Mouse (Mus musculus): ENCODE measurements around the gene Spred1. TPM values are rescaled to one million over a fixed set of nuclear protein-coding genes. Genes with fewer than 3 reads are reported as not detected.

Spred1 gene
- polyA plus RNA-seq, 1 experiment, result 4.0 TPM

DNA sequence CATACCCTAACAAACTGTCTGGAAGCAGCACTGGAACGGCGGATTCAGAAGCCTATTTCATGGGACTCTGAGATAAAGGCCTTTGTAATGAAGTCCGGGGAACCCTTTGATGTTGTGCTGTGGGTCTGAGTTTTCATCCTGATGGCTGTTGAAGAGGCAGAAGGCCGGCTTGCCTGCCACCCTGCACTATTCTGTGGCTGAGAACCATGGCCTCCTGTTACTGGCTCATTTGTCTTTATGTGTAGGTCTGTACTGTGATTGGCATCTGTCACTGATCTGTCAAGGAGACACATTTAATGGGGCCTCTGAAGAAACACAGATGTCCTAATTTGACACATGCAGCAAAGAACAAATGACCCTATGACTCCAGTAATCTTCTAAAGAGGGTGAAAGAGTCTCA, 17.7 kb upstream of the Spred1 start:
- TF ChIP-seq POLR2A (IDR thresholded peaks at IDR 0.05; ENCODE audit: control insufficient read depth, extremely low read depth, insufficient read depth, low read length, poor library complexity), result no peak
- TF ChIP-seq CTCF (IDR thresholded peaks at IDR 0.05; ENCODE audit: borderline replicate concordance, control insufficient read depth, extremely low read depth, insufficient read depth, low read length, poor library complexity), result no peak
- Histone ChIP-seq H3K27ac (ENCODE audit: control insufficient read depth, insufficient read depth, low read length) (no peak overlapping the region), H3K4me3 (ENCODE audit: control insufficient read depth, insufficient read depth, low read length) (no peak overlapping the region), H3K4me1 (replicated peaks; ENCODE audit: control insufficient read depth, insufficient read depth, low read length) (peaks cover 4% of the 10 kb centered on the region; the same call in 1 of the 2 replicates), H3K36me3 (ENCODE audit: control insufficient read depth, insufficient read depth, low read length) (no peaks in the 10 kb centered on the region), H3K27me3 (ENCODE audit: control insufficient read depth, insufficient read depth, low read length) (no peaks in the 10 kb centered on the region)
- DNase-seq, result no peak
- WGBS, result 88% methylated on average over 4 of the region's 4 CpGs

GRCm38 (mm10) chr2:117105407-117105806, 15.8 kb upstream of the Spred1 start:
- Histone ChIP-seq H3K4me1 (replicated peaks; ENCODE audit: control insufficient read depth, insufficient read depth, low read length) (peaks cover 4% of the 10 kb centered on the region; the same call in 1 of the 2 replicates), H3K27ac (ENCODE audit: control insufficient read depth, insufficient read depth, low read length) (no peak overlapping the region), H3K36me3 (ENCODE audit: control insufficient read depth, insufficient read depth, low read length) (no peaks in the 10 kb centered on the region), H3K27me3 (ENCODE audit: control insufficient read depth, insufficient read depth, low read length) (no peaks in the 10 kb centered on the region), H3K4me3 (ENCODE audit: control insufficient read depth, insufficient read depth, low read length) (no peak overlapping the region)
- 7% methylated on average over 7 of the region's 7 CpGs for WGBS
- no peak for DNase-seq
- TF ChIP-seq CTCF (IDR thresholded peaks at IDR 0.05; ENCODE audit: borderline replicate concordance, control insufficient read depth, extremely low read depth, insufficient read depth, low read length, poor library complexity) (no peak), POLR2A (IDR thresholded peaks at IDR 0.05; ENCODE audit: control insufficient read depth, extremely low read depth, insufficient read depth, low read length, poor library complexity) (no peak)

DNA sequence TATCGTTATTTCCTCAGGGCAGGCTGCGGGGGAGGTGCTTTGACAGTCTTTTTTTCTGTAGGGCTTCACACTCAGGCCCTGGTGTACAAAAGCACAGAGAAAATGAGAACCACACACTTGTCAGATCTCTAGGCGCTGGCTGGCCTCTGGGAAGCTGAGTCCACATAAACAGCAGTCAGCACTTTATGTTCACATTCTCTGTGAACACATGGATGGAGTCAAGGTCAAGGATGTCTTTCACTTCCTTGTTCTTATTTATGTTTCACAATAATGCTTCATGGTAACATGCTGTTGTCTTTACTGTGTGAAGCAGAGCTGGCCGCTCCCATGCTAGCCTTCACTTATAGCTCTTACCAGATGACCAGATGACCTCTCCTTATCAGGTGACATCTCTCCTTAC, 13.1 kb upstream of the Spred1 start:
- no peaks in the 10 kb centered on the region for H3K36me3 ChIP-seq (ENCODE audit: control insufficient read depth, insufficient read depth, low read length)
- peaks cover 4% of the 10 kb centered on the region; the same call in 1 of the 2 replicates for H3K4me1 ChIP-seq (replicated peaks; ENCODE audit: control insufficient read depth, insufficient read depth, low read length)
- H3K4me3 ChIP-seq (ENCODE audit: control insufficient read depth, insufficient read depth, low read length), result no peak overlapping the region
- no peaks in the 10 kb centered on the region for H3K27me3 ChIP-seq (ENCODE audit: control insufficient read depth, insufficient read depth, low read length)
- no peak for TF ChIP-seq POLR2A (IDR thresholded peaks at IDR 0.05; ENCODE audit: control insufficient read depth, extremely low read depth, insufficient read depth, low read length, poor library complexity)
- TF ChIP-seq CTCF (IDR thresholded peaks at IDR 0.05; ENCODE audit: borderline replicate concordance, control insufficient read depth, extremely low read depth, insufficient read depth, low read length, poor library complexity), result no peak
- DNase-seq, result no peak
- H3K27ac ChIP-seq (ENCODE audit: control insufficient read depth, insufficient read depth, low read length), result no peak overlapping the region
- 76% methylated on average over 4 of the region's 4 CpGs for whole genome bisulfite sequencing

DNA sequence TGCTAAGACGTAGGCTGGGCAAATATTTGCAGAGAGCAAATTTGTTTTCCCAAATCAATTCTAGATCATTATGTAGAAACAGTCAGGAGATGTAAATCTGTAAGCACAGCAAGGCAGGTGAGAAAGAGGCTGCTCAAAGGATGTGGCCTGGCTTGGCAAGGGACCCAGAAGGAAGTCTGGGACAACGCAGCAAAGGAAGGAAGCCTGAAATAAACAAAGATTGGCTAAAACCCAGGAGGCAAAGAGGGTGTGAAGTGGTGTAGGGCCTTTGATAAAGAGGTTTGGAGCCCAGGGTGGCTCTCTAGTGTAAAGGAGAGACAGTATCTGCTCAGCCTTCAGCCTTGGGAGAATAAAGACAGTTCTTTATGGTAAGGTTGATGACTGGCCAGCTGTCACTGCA, 11.9 kb upstream of the Spred1 start:
- Histone ChIP-seq H3K27ac (ENCODE audit: control insufficient read depth, insufficient read depth, low read length) (no peak overlapping the region), H3K4me3 (ENCODE audit: control insufficient read depth, insufficient read depth, low read length) (no peak overlapping the region), H3K27me3 (ENCODE audit: control insufficient read depth, insufficient read depth, low read length) (no peaks in the 10 kb centered on the region), H3K36me3 (ENCODE audit: control insufficient read depth, insufficient read depth, low read length) (no peaks in the 10 kb centered on the region), H3K4me1 (replicated peaks; ENCODE audit: control insufficient read depth, insufficient read depth, low read length) (peaks cover 4% of the 10 kb centered on the region; the same call in 1 of the 2 replicates)
- no peak for DNase-seq
- TF ChIP-seq POLR2A (IDR thresholded peaks at IDR 0.05; ENCODE audit: control insufficient read depth, extremely low read depth, insufficient read depth, low read length, poor library complexity) (no peak), CTCF (IDR thresholded peaks at IDR 0.05; ENCODE audit: borderline replicate concordance, control insufficient read depth, extremely low read depth, insufficient read depth, low read length, poor library complexity) (no peak)
- WGBS, result 41% methylated on average over 2 of the region's 2 CpGs

DNA sequence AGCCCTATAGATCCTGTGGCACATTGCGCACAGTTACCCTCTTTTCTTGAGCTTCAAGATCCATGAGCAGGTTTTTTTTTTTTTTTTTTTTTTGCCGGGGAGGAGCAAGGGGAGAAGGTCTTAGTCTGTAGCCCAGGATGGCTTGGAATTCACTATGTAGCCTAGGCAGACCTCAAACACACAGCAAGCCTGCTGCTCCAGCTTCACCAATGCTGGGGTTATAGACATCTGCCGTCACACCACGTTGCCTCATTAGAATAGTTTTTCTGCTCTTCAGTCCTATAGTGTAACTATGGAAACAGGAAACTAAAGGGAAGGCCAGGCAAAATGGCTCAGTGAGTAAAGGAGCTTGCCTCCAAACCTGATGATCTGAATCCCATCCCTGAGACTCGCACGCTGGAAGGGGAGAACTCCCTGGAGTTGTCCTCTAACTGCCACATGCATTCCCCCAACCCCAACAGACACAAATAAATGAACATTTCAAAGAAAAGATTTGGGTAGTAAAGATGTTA, 10.8 kb upstream of the Spred1 start:
- H3K27ac ChIP-seq (ENCODE audit: control insufficient read depth, insufficient read depth, low read length), result no peak overlapping the region
- TF ChIP-seq POLR2A (IDR thresholded peaks at IDR 0.05; ENCODE audit: control insufficient read depth, extremely low read depth, insufficient read depth, low read length, poor library complexity) (no peak), CTCF (IDR thresholded peaks at IDR 0.05; ENCODE audit: borderline replicate concordance, control insufficient read depth, extremely low read depth, insufficient read depth, low read length, poor library complexity) (no peak)
- no peaks in the 10 kb centered on the region for H3K27me3 ChIP-seq (ENCODE audit: control insufficient read depth, insufficient read depth, low read length)
- WGBS, result 92% methylated on average over 6 of the region's 6 CpGs
- H3K4me3 ChIP-seq (ENCODE audit: control insufficient read depth, insufficient read depth, low read length), result no peak overlapping the region
- H3K36me3 ChIP-seq (ENCODE audit: control insufficient read depth, insufficient read depth, low read length), result no peaks in the 10 kb centered on the region
- no peak for DNase-seq
- peaks cover 2% of the 10 kb centered on the region; the same call in 1 of the 2 replicates for H3K4me1 ChIP-seq (replicated peaks; ENCODE audit: control insufficient read depth, insufficient read depth, low read length)

- 75% methylated on average over 2 of the region's 2 CpGs for WGBS
- Histone ChIP-seq H3K4me3 (ENCODE audit: control insufficient read depth, insufficient read depth, low read length) (no peak overlapping the region), H3K27me3 (ENCODE audit: control insufficient read depth, insufficient read depth, low read length) (no peaks in the 10 kb centered on the region), H3K36me3 (ENCODE audit: control insufficient read depth, insufficient read depth, low read length) (no peaks in the 10 kb centered on the region), H3K27ac (ENCODE audit: control insufficient read depth, insufficient read depth, low read length) (no peak overlapping the region), H3K4me1 (replicated peaks; ENCODE audit: control insufficient read depth, insufficient read depth, low read length) (no peaks in the 10 kb centered on the region)
- no peak for DNase-seq
- TF ChIP-seq POLR2A (IDR thresholded peaks at IDR 0.05; ENCODE audit: control insufficient read depth, extremely low read depth, insufficient read depth, low read length, poor library complexity), result no peak
- TF ChIP-seq CTCF (IDR thresholded peaks at IDR 0.05; ENCODE audit: borderline replicate concordance, control insufficient read depth, extremely low read depth, insufficient read depth, low read length, poor library complexity), result no peak
These were observed 7.9 kb upstream of the Spred1 start for GRCm38 (mm10) chr2:117113262-117113661.

DNA sequence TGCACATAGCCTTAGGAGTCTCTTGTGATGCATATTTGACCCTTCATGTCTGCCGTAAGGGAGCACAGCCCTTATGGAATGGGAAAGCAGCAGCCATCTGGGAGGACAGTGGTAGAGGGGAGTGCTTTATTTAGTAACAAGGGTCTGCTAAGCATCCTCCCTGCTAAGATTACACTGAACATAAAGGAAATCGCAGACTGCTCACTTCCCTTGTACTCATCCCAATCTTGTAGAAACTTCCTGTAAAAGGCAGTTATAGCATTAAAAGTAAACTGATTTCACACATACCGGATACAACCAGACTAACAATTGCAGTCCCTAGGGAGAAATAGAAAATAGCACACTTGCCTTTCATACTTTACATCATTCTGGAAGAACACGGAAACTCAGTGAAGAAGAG, 7.4 kb upstream of the Spred1 start:
- no peaks in the 10 kb centered on the region for H3K27me3 ChIP-seq (ENCODE audit: control insufficient read depth, insufficient read depth, low read length)
- no peak overlapping the region for H3K27ac ChIP-seq (ENCODE audit: control insufficient read depth, insufficient read depth, low read length)
- no peak for TF ChIP-seq CTCF (IDR thresholded peaks at IDR 0.05; ENCODE audit: borderline replicate concordance, control insufficient read depth, extremely low read depth, insufficient read depth, low read length, poor library complexity)
- no peak for TF ChIP-seq POLR2A (IDR thresholded peaks at IDR 0.05; ENCODE audit: control insufficient read depth, extremely low read depth, insufficient read depth, low read length, poor library complexity)
- no peak for DNase-seq
- no peak overlapping the region for H3K4me3 ChIP-seq (ENCODE audit: control insufficient read depth, insufficient read depth, low read length)
- WGBS, result 84% methylated on average over 4 of the region's 4 CpGs
- no peaks in the 10 kb centered on the region for H3K4me1 ChIP-seq (replicated peaks; ENCODE audit: control insufficient read depth, insufficient read depth, low read length)
- H3K36me3 ChIP-seq (ENCODE audit: control insufficient read depth, insufficient read depth, low read length), result no peaks in the 10 kb centered on the region

Data from thymus, adult 2 months (tissue).